Mouse (Mus musculus): ENCODE results near the gene Gys1. TPM values are rescaled to one million over a fixed set of nuclear protein-coding genes. Genes with fewer than 3 reads are reported as not detected.
A peak's percentile ranks its signal among the peaks of the same experiment; 100 is the strongest.

Gene Gys1
- polyA plus RNA-seq, 1 experiment from 2014 or later, result 99.1 TPM

GRCm38 (mm10) chr7:45437521-45438276 lies 3.1 kb downstream of the Gys1 start, which contains the start of gene Ruvbl2:
Gene Ruvbl2, minus strand, starts transcription at chr7:45438096.
- no peaks in the 10 kb centered on the region for H3K9me3 ChIP-seq (ENCODE audit: control insufficient read depth, low read length)
- no peak within 1 kb of the TSS for H3K27ac ChIP-seq (replicated peaks in 1 of 2; ENCODE audit: control insufficient read depth in 1 of 2, insufficient read depth in 1 of 2, low read depth in 2 of 2, low read length in 2 of 2)
- no peaks in the 10 kb centered on the region for H3K27me3 ChIP-seq (ENCODE audit: control insufficient read depth, insufficient read depth, low read length)
- peaks cover 47% of the 10 kb centered on the region for H3K36me3 ChIP-seq (ENCODE audit: control insufficient read depth, insufficient read depth, low read length)
- peaks cover 19 to 37% of the 10 kb centered on the region in 2 experiments for H3K4me1 ChIP-seq (ENCODE audit: control insufficient read depth in 2 of 2, insufficient read depth in 2 of 2, low read length in 2 of 2)
- H3K4me3 ChIP-seq (ENCODE audit: control insufficient read depth in 1 of 2, insufficient read depth in 1 of 2, low read depth in 1 of 2, low read length in 2 of 2), result no peak within 1 kb of the TSS
- no peak for ATAC-seq (ENCODE audit: insufficient number of reproducible peaks, insufficient read depth, low FRiP score, low read depth)
- 28% methylated on average over 19 of the region's 19 CpGs for WGBS
- H3K9ac ChIP-seq (ENCODE audit: low read length), result peak within 1 kb of the TSS; percentile 16; the same call in 1 of the 2 replicates
- peak within 1 kb of the TSS; percentile 65 for H3K4me2 ChIP-seq (ENCODE audit: low read length)

DNA sequence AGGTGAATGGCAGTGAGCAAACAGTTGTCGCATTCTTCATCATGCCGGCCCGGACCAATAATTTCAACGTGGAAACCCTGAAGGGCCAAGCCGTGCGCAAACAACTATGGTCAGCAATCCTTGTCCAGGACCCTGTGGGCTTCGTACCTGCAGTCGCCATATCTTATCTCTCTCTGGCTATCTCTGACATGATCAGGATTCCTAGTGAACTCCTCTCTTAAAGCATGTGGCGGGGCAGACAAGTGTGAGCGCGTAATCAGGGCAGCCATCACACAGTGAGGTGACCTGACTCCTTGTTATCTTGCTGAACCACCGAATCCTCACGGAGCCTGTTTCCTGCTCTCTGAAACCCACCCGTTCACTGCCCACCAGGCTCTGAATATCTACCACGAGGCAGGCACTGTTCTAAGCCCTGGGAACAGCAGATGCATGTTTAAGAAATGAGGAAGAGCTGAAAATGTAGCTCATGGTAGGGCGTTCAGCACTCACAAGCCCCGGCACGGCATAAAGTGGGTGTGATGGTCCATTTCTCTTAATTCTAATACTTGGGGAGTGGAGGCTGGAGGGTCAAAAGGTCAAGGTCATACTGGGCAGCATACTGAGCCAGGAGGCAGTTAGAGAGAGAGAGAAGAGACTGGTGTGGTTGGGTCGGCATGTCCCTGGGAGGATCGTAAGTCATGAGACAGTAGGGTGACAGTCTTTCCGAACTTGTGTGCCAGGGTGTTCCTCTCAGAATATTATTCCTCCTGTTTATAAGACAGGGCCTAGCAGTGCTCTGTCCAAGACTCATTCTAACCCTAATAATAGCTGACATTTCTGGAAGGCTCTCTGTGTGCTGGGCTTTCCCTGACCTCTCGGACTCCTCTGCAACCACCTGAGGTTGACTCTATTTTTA lies 9.1 kb downstream of the Gys1 start:
- Histone ChIP-seq H3K9ac (ENCODE audit: low read length) (no peak overlapping the region), H3K9me3 (ENCODE audit: control insufficient read depth, low read length) (no peaks in the 10 kb centered on the region), H3K4me2 (ENCODE audit: low read length) (no peak overlapping the region), H3K4me1 (ENCODE audit: control insufficient read depth in 2 of 2, insufficient read depth in 2 of 2, low read length in 2 of 2) (no peaks in the 10 kb centered on the region), H3K36me3 (ENCODE audit: control insufficient read depth, insufficient read depth, low read length) (peaks cover 87% of the 10 kb centered on the region), H3K4me3 (ENCODE audit: control insufficient read depth in 1 of 2, insufficient read depth in 1 of 2, low read depth in 1 of 2, low read length in 2 of 2) (no peak overlapping the region), H3K27ac (replicated peaks in 1 of 2; ENCODE audit: control insufficient read depth in 1 of 2, insufficient read depth in 1 of 2, low read depth in 2 of 2, low read length in 2 of 2) (no peak overlapping the region), H3K27me3 (ENCODE audit: control insufficient read depth, insufficient read depth, low read length) (no peaks in the 10 kb centered on the region)
- ATAC-seq (ENCODE audit: insufficient number of reproducible peaks, insufficient read depth, low FRiP score, low read depth), result no peak
- WGBS, result 73% methylated on average over 22 of the region's 22 CpGs

DNA sequence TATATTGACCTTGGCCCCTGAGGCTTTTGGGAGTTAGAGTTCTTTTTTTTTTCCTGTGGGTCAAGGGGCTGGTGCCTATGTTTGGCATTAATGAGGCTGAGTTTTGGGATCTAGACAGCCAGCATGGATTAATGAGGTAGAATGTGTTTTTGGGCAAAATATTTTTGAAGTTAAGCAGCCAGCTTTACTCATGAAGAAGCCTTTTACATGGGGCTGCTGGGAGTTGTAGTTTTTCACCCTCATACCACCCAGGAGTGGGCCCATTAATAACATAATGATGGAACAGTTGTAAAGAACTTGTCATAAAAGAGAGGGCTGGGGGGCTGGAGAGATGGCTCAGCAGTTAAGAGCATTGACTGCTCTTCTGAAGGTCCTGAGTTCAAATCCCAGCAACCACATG lies 11.9 kb downstream of the Gys1 start:
- Histone ChIP-seq H3K4me2 (ENCODE audit: low read length) (no peak overlapping the region), H3K27ac (replicated peaks in 1 of 2; ENCODE audit: control insufficient read depth in 1 of 2, insufficient read depth in 1 of 2, low read depth in 2 of 2, low read length in 2 of 2) (no peak overlapping the region), H3K4me1 (ENCODE audit: control insufficient read depth in 2 of 2, insufficient read depth in 2 of 2, low read length in 2 of 2) (no peaks in the 10 kb centered on the region), H3K9me3 (ENCODE audit: control insufficient read depth, low read length) (no peaks in the 10 kb centered on the region), H3K9ac (ENCODE audit: low read length) (no peak overlapping the region), H3K4me3 (ENCODE audit: control insufficient read depth in 1 of 2, insufficient read depth in 1 of 2, low read depth in 1 of 2, low read length in 2 of 2) (no peak overlapping the region), H3K27me3 (ENCODE audit: control insufficient read depth, insufficient read depth, low read length) (no peaks in the 10 kb centered on the region), H3K36me3 (ENCODE audit: control insufficient read depth, insufficient read depth, low read length) (peaks cover 77% of the 10 kb centered on the region)
- no peak for ATAC-seq (ENCODE audit: insufficient number of reproducible peaks, insufficient read depth, low FRiP score, low read depth)

DNA sequence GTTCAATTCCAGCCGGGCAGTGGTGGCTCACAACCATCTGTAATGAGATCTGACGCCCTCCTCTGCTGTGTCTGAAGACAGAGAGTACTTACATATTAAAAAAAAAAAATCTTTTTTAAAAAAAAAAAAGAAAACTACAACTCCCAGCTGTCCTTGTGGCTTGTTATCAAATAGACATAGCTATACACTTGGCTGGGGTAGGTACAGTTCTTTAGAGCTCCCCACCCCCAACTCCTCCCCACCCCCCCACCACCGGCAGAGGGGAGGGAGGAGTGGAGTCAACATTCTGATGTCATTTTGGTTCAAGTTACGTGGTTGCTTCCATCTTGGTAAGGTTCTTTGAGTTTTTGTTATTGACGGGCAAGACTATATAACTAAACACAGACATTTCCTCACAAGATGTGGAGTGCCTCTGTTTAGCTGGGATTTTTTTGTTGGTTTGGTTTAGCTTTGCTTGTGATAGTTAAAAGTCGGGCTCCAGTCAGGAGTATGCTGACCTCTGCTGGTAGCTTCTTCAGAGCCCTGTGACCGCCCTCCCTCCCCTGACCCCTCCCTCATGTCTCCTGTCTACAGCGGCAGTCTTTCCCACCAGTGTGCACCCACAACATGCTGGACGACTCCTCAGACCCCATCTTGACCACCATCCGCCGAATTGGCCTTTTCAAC lies 12.8 kb downstream of the Gys1 start:
- no peaks in the 10 kb centered on the region for H3K4me1 ChIP-seq (ENCODE audit: control insufficient read depth in 2 of 2, insufficient read depth in 2 of 2, low read length in 2 of 2)
- no peak overlapping the region for H3K4me3 ChIP-seq (ENCODE audit: control insufficient read depth in 1 of 2, insufficient read depth in 1 of 2, low read depth in 1 of 2, low read length in 2 of 2)
- 31% methylated on average over 11 of the region's 11 CpGs for WGBS
- ATAC-seq (ENCODE audit: insufficient number of reproducible peaks, insufficient read depth, low FRiP score, low read depth), result no peak
- no peak overlapping the region; a peak in 1 of 4 replicates for H3K27ac ChIP-seq (replicated peaks in 1 of 2; ENCODE audit: control insufficient read depth in 1 of 2, insufficient read depth in 1 of 2, low read depth in 2 of 2, low read length in 2 of 2)
- no peaks in the 10 kb centered on the region for H3K27me3 ChIP-seq (ENCODE audit: control insufficient read depth, insufficient read depth, low read length)
- no peak overlapping the region for H3K4me2 ChIP-seq (ENCODE audit: low read length)
- H3K36me3 ChIP-seq (ENCODE audit: control insufficient read depth, insufficient read depth, low read length), result peaks cover 78% of the 10 kb centered on the region
- H3K9ac ChIP-seq (ENCODE audit: low read length), result peak overlapping the region; percentile 22; the same call in 1 of the 2 replicates
- H3K9me3 ChIP-seq (ENCODE audit: control insufficient read depth, low read length), result no peaks in the 10 kb centered on the region

GRCm38 (mm10) chr7:45449974-45450373 lies 15.3 kb downstream of the Gys1 start:
- H3K9me3 ChIP-seq (ENCODE audit: control insufficient read depth, low read length), result no peaks in the 10 kb centered on the region
- H3K27me3 ChIP-seq (ENCODE audit: control insufficient read depth, insufficient read depth, low read length), result no peaks in the 10 kb centered on the region
- H3K4me2 ChIP-seq (ENCODE audit: low read length), result no peak overlapping the region
- H3K4me3 ChIP-seq (ENCODE audit: control insufficient read depth in 1 of 2, insufficient read depth in 1 of 2, low read depth in 1 of 2, low read length in 2 of 2), result no peak overlapping the region
- no peak overlapping the region for H3K9ac ChIP-seq (ENCODE audit: low read length)
- peaks cover 78% of the 10 kb centered on the region for H3K36me3 ChIP-seq (ENCODE audit: control insufficient read depth, insufficient read depth, low read length)
- H3K4me1 ChIP-seq (ENCODE audit: control insufficient read depth in 2 of 2, insufficient read depth in 2 of 2, low read length in 2 of 2), result no peaks in the 10 kb centered on the region
- WGBS, result 94% methylated on average over 1 of the region's 1 CpGs
- no peak for ATAC-seq (ENCODE audit: insufficient number of reproducible peaks, insufficient read depth, low FRiP score, low read depth)
- no peak overlapping the region for H3K27ac ChIP-seq (replicated peaks in 1 of 2; ENCODE audit: control insufficient read depth in 1 of 2, insufficient read depth in 1 of 2, low read depth in 2 of 2, low read length in 2 of 2)

DNA sequence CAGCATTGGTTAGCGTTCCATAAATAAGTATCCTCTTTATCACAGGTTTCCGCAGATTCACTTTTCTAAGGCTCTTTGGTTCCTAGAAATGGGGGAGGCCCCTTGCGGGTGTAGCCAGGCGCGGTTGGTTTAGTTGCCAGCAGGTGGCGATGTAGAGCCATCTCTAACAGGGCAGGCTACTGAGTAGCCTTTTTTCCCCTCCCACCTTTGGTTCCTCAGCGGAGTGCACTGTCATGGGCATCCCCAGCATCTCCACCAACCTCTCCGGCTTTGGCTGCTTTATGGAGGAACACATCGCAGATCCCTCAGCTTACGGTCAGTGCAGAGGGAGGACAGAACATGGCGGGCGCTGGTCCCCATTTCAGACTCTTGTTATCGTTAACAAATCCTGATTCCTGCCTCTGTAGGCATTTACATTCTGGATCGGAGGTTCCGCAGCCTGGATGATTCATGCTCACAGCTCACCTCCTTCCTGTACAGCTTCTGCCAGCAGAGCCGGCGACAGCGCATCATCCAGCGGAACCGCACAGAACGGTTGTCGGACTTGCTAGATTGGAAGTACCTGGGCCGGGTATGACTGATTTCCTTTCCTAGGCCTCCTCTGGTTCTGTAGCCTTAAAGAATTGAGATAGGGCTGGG lies 16.8 kb downstream of the Gys1 start:
- ATAC-seq (ENCODE audit: insufficient number of reproducible peaks, insufficient read depth, low FRiP score, low read depth), result no peak
- peaks cover 0 to under 1% of the 10 kb centered on the region in 2 experiments; a peak in 1 of 4 replicates for H3K4me1 ChIP-seq (ENCODE audit: control insufficient read depth in 2 of 2, insufficient read depth in 2 of 2, low read length in 2 of 2)
- H3K4me2 ChIP-seq (ENCODE audit: low read length), result no peak overlapping the region
- peaks cover 70% of the 10 kb centered on the region for H3K36me3 ChIP-seq (ENCODE audit: control insufficient read depth, insufficient read depth, low read length)
- no peak overlapping the region for H3K27ac ChIP-seq (replicated peaks in 1 of 2; ENCODE audit: control insufficient read depth in 1 of 2, insufficient read depth in 1 of 2, low read depth in 2 of 2, low read length in 2 of 2)
- H3K27me3 ChIP-seq (ENCODE audit: control insufficient read depth, insufficient read depth, low read length), result no peaks in the 10 kb centered on the region
- H3K4me3 ChIP-seq (ENCODE audit: control insufficient read depth in 1 of 2, insufficient read depth in 1 of 2, low read depth in 1 of 2, low read length in 2 of 2), result no peak overlapping the region
- H3K9me3 ChIP-seq (ENCODE audit: control insufficient read depth, low read length), result no peaks in the 10 kb centered on the region
- H3K9ac ChIP-seq (ENCODE audit: low read length), result no peak overlapping the region
- WGBS, result 55% methylated on average over 23 of the region's 23 CpGs

DNA sequence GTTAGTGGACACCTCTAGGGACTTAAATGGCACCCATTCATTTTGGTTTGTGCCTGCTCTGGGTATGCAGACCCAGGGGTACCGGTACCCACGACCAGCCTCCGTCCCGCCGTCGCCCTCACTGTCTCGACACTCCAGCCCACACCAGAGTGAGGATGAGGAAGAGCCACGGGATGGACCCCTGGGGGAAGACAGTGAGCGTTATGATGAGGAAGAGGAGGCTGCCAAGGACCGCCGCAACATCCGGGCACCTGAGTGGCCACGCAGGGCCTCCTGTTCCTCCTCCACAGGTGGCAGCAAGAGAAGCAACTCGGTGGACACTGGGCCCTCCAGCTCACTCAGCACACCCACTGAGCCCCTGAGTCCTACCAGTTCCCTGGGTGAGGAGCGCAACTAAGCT lies 20.3 kb downstream of the Gys1 start:
- Histone ChIP-seq H3K4me1 (ENCODE audit: control insufficient read depth in 2 of 2, insufficient read depth in 2 of 2, low read length in 2 of 2) (peaks cover 9 to 19% of the 10 kb centered on the region in 2 experiments), H3K9me3 (ENCODE audit: control insufficient read depth, low read length) (no peaks in the 10 kb centered on the region), H3K27ac (replicated peaks in 1 of 2; ENCODE audit: control insufficient read depth in 1 of 2, insufficient read depth in 1 of 2, low read depth in 2 of 2, low read length in 2 of 2) (no peak overlapping the region), H3K36me3 (ENCODE audit: control insufficient read depth, insufficient read depth, low read length) (peaks cover 64% of the 10 kb centered on the region), H3K27me3 (ENCODE audit: control insufficient read depth, insufficient read depth, low read length) (no peaks in the 10 kb centered on the region), H3K9ac (ENCODE audit: low read length) (no peak overlapping the region), H3K4me3 (ENCODE audit: control insufficient read depth in 1 of 2, insufficient read depth in 1 of 2, low read depth in 1 of 2, low read length in 2 of 2) (no peak overlapping the region), H3K4me2 (ENCODE audit: low read length) (no peak overlapping the region)
- ATAC-seq (ENCODE audit: insufficient number of reproducible peaks, insufficient read depth, low FRiP score, low read depth), result no peak
- WGBS, result 86% methylated on average over 15 of the region's 15 CpGs

All from heart, embryonic 14.5 days (tissue).